Mouse (Mus musculus) yolk sac, embryonic 10.5 days (tissue): ENCODE data around the gene Cabp4.
"Not testable (repeated sequence)": the region's sequence is repeated elsewhere in the genome, so short reads cannot be mapped to it uniquely, and the experiment has no call there.

Source experiments
- DNase-seq: peaks from one replicate; pipeline ENCODE4 v3.0.0-alpha.2; 2017; ENCODE audit warnings: low spot score

Cabp4 gene

DNA sequence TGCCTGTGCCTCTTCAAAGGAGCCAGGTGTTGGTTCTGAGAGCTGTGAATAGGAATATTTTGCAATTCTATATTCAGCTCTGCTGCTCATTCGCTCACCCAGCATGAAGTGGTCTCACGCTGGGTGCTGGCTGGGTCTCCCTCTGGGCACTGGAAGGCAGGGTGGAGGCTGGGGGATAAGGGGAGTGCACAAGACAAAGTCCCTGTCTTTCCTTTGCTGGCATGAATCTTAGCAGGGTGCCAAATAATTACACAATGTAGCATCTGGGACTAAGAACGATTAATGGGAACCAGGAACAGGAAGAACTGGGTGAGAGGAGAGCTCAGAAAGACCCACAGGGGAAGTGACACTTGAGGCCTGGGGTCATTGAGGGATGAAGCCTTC lies 3.2 kb upstream of the Cabp4 start:
- DNase-seq, result no peak

DNA sequence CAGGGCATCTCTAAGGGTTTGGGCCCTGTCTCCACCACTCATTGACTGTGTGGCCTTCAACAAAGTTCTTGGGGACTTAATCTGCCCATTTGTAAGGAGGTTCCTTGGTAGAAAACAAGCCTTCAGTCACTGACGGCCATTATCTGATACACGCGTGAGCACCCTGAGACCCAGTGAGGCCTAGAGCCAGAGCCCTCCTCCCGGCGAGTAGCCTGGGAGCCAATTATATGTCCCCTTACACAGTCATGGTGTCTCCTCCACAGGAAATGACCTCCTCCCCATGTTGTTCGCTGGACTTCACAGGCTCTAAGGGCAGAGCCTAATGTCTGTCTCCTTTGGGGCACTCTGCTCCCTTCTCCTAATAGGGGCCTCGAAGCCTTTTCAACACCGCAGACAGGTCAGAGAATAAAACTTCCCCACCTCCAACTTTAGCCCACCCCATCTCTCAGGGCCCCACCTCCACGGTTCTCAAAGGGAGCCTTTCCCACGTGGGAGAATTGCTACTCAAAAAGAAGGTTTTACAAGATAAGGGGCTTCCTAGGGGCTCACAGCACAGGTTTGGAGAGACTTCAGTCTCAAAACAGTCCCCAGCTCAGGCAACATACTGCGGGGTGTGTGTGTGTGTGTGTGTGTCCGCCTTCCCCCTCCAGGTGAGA lies 2.7 kb upstream of the Cabp4 start:
- no peak for DNase-seq

DNA sequence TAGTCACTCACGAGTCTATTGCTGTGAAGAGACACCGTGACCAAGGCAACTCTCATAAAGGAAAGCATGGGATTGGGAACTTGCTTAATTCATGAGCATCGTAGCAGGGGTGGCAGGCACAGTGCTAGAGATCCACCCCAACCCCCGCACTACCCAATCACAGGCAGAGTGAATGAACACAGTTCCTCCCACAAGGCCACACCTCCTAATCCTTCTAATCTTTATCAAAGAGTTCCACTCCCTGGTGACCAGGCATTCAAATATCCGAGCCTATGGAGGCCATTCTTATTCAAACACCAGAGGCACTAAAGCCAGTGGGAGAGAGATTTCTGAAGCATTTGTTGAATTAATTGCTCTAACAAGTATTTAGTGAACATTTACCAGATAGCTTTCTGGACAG lies 2.1 kb upstream of the Cabp4 start:
- no peak for DNase-seq

DNA sequence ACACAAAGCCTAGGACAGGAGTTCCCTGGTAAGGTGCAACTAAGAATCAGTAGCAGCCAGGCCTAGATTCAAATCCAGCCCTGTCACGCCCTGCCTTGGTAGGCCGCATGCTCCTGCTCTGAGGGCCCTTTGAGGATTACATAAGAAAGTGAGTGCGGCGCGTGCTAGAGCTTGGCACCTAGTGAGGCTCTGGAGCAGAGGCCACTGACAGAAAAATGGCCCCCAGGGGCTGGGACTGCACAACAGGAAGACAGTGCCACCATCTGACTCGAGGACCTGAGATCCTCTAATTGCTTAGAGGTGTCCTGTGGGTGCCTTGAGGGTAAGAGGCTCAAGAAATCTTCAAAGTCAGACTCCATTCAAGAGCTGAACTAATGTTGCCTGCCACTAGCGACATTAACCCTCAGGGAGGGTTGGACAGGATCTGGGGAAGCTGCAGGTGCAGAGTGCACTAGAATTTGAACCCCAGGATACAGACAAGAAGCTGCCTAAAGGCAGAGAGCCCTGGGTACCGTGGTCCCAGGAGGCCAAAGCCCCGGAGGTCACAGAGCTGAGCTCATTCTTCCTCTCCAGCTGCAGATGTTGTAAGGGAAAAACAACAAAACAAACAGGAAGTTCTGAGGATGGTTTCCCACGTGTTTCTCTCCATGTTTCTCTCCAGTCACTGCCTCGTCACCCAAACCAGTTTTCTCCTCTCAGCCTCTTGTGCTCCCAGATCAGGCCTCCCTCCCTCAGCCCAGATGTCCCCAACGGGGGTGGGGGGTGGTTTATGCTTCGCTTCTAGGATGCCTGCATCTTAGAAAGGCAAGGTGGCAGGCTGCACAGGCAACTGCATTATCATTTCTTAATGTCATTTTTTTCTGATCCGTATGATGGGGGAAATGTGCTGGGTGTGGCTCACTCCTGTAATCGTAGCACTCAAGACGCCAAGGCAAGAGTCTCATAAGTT lies 991 bp upstream of the Cabp4 start:
- no peak for DNase-seq

DNA sequence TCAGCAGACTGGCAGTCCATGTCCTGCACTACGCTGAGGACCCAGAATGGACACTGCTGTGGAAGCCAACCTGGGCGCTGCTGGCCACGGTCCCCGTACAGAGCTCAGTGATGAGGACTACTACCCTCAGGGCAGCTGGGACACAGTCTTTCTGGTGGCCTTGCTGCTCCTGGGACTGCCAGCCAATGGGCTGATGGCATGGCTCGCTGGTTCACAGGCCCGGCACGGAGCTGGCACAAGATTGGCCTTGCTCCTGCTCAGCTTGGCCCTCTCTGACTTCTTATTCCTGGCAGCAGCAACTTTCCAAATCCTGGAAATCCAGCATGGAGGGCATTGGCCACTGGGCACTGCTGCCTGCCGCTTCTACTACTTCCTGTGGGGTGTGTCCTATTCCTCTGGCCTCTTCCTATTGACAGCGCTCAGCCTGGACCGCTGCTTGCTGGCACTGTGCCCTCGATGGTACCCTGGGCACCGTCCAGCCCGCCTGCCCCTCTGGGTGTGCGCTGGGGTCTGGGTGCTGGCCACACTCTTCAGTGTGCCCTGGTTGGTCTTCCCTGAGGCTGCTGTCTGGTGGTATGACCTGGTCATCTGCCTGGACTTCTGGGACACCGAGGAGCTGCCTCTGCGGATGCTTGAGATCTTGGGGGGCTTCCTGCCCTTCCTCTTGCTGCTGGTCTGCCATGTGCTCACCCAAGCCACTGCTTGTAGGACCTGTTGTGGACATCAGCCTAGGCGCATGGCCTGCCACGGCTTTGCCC lies 1.2 kb downstream of the Cabp4 start:
- no peak for DNase-seq

DNA sequence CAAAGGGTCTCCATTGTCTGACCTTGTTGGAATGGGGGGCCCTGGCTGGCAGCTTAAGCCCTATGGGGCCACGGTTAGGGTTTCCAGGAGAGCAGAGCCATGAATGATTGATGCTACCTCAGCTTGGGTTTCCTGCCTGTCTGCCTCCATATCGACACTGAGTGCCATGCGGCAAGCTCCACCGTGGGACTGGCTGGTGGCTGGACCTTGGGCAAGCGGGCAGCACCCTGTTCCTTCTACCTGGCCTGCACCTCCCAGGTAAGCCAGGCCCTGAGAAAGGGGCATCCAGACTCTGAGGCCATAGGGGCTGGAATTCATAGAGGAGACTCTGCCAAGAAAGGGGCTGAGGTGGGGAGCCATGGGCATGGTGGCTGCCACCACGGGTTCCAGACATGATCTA lies 3.7 kb downstream of the Cabp4 start:
- no peak for DNase-seq

DNA sequence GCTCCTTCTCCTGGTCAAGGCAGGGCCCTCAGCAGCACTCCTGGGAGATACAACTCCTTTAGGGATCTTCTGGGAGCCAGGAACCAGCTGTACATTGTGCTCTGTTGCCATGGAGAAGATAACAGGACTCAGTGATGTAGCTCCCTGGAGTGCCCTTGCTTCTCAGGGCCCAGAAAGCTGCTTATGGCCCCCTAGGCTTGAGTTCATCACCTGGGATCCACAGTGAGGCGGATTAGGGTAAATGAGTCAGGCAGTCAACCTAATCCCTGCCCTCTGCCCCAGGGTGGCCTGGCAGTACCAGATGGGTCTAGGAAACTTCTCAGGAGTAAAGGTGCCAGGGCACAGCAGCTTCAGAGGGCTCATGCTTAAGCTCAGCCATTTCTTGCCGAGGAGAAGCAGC lies 4.4 kb downstream of the Cabp4 start, which contains the start of gene Gpr152:
Gene Gpr152 (plus strand): TSS at position 342 of the 400 bp plus-strand sequence.
- DNase-seq, result no peak

DNA sequence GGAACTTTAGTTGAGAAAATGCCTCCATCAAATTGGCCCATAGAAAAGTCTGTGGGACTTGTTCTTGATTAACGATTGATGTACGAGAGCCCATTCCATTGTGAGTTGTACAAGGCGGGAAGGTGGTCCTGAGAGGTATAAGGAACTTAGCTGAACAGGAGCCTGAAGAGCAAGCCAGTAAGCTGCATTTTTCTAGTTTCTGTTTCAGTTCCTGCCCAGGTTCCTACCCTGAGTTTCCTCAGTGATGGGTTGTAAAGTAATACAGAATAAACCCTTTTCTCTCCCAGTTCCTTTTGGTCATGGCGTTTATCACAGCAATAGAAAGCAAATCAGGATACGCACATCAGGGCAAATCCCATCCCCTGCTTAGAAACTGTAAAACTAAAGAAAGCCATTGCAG lies 5.9 kb downstream of the Cabp4 start:
- no peak for DNase-seq

DNA sequence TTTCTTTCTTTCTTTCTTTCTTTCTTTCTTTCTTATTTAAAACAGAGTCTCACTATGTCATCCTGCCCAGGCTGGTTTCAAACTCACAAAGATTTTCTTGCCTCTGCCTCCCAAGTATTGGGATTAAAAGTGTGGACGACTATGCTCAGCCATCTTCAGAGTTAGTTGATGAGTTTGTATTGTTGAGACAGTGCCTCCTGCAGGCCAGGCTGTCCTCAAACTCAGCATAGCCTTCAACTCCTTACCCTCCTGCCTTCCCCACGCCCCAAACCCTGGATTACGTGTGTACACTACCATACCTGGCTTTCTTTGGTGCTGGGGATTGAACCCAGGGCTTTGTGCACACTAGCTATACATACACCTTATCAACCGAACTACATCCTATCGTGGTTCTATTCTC lies 7.4 kb downstream of the Cabp4 start:
- DNase-seq, result no peak

DNA sequence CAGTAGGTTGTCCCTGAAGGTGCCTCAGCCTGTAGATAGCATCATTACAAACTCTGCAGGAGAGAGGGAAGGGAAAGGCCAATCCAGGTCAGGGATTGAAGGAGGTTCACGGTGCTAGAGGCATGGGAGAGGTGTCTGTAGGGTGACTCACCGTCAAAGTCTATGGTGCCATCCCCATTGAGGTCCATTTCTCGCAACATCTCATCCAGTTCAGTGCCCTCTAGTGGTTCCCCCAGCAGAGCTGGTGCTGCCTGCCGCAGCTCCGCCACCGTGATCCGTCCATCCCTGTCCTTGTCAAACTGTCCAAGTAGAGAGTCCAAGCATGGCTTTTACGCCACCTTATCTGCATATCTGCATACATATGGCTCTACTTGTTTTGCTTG lies 7.9 kb downstream of the Cabp4 start:
- not testable (repeated sequence) for DNase-seq

DNA sequence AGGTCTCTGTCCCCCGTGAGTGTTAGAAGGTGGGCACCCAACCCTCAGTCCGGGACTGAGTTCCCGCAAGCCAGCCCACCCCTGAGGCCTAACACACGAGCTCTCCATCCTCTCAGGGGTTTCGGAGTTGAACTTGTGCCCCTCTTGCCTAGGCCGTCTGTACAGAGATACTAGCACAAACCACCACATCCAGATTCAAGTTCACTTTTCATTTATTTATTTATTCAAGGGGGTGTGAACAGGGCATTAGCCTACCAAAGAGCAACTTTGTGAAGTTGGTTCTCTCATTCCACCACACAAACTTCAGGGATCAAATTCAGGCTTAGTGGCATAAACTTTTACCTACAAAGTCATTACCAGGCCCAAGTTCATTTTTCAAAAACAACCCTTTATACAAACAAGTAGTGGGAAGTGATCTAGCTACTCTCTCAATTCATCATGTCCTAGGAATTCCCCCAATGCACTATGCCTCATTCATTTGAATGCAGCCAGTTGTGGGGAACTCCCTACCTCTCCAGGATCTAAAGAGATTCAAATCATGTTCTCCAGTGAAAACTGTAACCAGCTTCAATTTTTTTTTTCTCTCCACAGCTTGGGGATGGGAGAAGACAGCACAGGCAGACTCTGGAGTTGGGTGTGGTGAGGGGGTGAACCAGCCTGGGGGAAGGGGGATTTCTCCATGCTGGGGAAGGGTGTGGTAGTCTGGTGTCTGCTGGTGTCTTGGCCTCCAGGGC lies 8.4 kb downstream of the Cabp4 start:
- not testable (repeated sequence) for DNase-seq

DNA sequence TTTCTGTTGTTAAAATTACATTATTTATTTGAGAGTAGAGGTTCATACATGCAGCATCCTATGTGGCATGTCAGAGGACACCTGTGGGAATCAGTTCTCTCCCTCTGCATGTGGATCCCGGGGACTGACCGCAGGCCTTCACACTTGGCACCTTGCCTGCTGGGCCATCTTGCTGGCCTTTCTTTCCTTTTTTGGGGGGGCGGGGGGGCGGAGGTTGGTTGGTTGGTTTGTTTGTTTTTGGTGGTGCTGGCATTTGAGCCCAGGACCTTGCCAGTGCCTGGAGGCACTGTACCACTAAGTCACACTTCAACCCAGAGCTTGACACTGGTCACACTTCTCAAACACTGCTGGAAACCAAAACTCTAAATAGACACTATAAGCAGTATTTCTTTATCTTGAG lies 9.5 kb downstream of the Cabp4 start:
- DNase-seq, result no peak

DNA sequence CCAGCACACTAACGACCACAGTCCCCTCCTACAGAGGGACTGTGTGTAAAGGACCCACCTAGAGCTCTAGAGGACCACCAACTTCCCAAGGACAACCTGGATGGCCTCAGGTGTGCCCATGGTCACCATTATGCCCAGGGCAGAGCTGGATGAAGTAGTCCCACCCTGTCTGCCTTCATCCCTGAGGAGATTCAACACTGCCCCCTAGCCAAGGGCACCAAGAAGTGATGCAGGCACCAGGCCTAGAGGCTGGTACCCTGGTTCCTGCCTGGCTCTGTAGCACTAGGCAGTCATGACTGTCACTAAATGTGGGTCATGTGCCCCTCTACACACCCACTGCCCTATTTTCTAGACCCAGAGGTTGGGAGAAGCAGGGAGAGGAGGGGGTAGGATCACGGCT lies 12.1 kb downstream of the Cabp4 start:
- no peak for DNase-seq

DNA sequence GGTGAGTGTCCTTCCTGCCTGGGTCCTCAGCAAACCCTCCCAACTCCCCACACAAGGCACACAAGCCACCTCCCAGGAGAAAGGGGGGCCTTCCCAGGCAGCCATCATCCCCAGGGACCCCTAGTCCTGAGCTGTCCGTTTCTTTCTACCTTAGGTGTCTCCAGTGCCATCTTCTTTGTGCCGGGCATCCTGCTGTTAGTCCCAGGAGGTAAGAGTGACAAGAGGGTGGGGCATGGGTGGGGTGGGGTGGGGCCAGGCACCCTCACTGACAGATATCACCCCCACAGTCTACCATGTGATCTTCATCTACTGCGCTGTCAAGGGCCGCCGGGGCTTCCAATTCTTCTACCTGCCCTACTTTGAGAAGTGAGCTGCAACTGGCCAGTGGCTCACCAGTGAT lies 12.8 kb downstream of the Cabp4 start:
- DNase-seq, result no peak

DNA sequence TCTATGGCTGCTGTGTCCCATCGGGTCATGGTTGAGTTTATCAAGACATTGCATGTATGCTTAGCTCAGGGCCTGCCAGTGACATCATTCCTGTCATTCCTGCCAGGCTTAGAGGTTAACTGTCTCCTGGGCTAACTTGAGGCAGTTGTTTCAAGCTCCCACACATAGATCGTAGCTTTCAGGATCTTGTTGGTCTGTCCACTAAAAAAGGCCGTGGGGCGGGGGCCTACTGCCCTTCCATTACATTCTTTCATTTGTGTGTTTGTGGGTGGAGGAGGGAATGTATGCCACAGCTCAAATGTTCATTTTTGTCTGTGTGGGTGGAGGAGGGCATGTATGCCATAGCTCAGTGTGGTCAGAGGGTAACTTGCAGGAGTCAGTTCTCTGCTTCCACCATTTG lies 13.7 kb downstream of the Cabp4 start:
- no peak for DNase-seq

DNA sequence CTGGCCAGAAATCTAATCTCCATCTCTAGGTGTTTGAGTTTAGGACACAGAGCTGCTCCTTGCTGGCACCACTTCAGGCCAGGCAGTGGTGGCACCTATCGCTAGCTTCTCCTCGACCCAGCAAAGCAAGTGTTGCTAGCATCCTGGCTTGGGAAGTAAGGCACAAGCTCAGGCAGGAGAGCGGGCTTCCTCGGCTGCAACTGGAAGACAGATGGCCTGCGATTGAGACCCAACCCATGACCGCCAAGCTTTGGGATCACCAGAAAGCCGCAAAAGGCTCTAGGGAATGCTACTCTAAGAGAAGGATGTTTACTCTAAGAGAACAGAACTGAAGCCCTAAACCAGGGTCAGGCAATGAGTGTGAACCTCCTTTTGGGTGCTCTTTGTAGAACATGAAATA lies 14.4 kb downstream of the Cabp4 start:
- DNase-seq, result no peak

DNA sequence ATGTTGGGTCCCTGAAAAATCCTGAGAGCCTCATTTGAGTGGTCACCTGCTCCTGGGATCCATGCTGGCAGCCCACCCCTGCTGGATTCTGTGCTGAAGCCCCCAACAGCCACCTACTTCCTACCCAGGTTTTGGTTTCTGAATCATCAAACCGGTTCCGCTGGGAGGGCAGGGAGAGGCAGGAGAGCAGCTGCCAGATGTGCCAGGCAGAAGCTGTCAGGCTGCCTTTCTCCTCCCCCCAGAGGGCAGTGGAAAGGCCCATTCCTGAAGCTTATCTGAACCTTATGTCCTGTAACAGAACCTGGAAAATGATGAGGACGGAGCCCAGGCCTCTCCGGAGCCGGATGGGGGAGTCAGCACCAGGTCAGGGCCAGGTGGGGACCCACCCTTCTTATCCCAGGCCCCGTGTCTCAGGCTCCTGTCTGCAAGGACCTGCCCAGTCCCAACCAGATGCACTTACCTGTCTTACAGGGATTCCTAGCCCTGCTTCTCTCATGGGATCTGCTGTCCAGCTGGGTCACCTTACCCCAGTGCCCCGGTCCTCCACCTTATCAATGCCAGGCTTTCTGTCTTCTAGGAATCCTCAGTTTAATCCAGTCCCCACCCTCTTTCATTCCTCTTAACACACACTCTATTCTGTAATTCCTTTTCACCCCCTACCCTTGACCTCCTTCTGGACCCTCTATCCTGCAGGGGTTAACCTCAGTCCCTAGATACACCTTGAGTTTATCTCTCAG lies 16.9 kb downstream of the Cabp4 start:
- no peak for DNase-seq

DNA sequence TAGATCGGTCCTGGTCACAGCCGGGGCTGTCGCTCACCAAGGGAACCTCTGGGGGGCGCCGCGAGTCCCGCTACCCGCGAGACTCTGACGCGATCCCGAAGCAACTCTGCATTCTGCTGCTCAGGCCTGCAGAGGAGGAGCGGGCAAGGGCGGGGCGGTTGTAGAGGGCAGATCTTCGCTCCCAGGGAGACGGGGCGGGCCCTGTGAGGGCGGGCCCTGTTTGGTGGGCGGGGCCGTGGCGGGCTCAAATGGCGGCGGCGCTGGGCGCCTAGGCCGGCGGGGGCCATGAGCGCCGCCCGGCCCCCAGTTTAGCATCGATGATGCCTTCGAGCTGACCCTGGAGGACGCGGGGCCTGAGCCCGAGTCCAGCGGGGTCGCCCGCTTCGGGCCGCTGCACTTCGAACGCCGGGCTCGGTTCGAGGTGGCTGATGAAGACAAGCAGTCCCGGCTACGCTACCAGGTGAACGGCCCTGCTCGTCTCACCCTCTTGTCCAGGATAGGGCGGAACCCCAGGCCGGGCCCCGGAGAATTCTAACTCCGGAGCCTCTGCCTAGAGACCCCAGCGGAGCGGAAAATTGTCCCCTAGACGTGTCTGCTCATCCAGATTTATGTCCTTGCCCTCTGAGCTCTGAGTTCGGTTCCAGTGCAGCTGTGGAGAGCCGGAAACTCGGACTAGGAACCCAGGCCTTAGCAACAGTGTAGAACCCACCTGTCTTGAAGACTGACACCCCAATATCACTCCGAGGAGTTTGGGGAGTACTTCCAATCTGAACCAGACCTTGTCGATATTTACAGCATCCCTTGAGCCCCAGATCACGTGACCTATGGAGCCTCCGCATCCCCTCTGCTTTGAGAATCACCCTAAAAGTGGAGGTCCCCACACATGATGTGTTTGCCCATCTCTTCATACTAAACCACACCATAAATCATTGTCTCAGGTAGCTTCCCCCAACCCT lies 17.8 kb downstream of the Cabp4 start, which contains the start of gene Aip:
Gene Aip (minus strand): TSS at position 118 of the 956 bp plus-strand sequence.
- peak; percentile 98 for DNase-seq

DNA sequence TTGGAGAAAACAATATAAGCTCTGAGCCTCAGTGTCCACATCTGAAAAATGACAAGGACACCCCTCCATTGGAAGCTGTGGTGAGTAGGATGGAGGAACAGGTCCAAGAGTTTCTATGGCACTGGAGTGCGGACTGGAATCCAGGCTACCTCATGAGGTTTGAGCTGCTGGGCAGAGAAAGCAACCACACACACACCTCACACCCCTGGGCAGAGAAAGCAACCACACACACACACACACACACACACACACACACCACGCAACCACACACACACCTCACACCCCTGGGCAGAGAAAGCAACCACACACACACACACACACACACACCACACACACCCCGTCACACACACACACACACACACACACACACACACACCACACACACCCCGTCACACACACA lies 18.6 kb downstream of the Cabp4 start:
- DNase-seq, result not testable (repeated sequence)

DNA sequence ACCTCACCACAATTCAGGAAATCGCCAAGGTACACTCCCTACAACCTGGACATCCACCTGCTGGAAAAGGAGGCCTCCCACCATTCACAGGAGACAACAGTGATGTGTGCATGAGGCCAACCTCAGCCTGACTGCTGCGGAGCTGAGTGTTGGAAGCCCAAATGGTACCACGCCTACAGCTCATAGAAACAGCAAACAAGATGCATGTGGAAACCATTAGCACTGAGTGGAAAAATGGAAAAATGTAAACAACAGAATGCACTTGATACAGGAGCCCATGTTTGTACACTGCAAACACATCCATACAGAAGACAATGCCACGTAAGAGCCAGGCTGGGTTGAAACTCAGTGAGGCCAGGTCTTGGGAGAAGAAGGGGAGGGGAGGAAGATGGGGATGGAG lies 19.4 kb downstream of the Cabp4 start:
- no peak for DNase-seq
